Mouse (Mus musculus): ENCODE results near the gene Cacna1d. TPM values are rescaled to one million over a fixed set of nuclear protein-coding genes. Genes with fewer than 3 reads are reported as not detected.

The Cacna1d gene
- total and polyA plus RNA-seq, 3 experiments: 0.04 to 0.66 (median 0.08) TPM

DNA sequence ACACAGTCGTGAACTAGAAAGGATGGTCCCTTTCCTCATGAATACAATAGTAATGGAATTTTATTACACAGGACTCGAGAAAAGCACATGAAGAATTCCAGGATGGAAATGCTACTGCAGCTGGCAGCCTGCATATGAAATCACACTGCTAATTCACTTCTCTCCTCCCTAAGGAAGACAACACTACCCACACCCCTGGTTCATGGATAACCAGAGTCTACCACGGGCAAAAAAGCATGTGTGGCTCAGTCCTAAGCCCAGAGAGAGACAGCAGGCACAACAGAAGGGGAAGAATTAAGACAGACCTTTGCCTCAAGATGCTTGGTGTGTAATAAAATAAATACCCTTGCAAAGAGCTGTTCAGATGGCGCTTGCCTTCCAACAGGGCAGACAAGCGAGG is 218.7 kb downstream of the Cacna1d start:
- Histone ChIP-seq H3K27ac (ENCODE audit: insufficient read depth, low read depth) (no peak overlapping the region), H3K9me3 (replicated peaks; ENCODE audit: low read length) (no peaks in the 10 kb centered on the region), H3K36me3 (replicated peaks in 1 of 2; ENCODE audit: control insufficient read depth in 1 of 2, insufficient read depth in 1 of 2, low read length in 1 of 2) (no peaks in the 10 kb centered on the region), H3K4me3 (replicated peaks in 1 of 3; ENCODE audit: low read depth in 2 of 3, low read length in 2 of 3, poor library complexity in 1 of 3) (no peak overlapping the region), H3K4me2 (ENCODE audit: insufficient read depth, low read depth, poor library complexity, severe bottlenecking) (no peak overlapping the region), H3K79me2 (replicated peaks; ENCODE audit: control insufficient read depth, extremely low read depth, insufficient read depth, poor library complexity, severe bottlenecking) (no peaks in the 10 kb centered on the region), H3K4me1 (ENCODE audit: control insufficient read depth in 1 of 2, insufficient read depth in 2 of 2) (peaks cover 5 to 14% of the 10 kb centered on the region in 2 experiments; a peak in 3 of 4 replicates), H3K27me3 (replicated peaks) (no peaks in the 10 kb centered on the region), H3K9ac (ENCODE audit: insufficient read depth, low read depth) (no peak overlapping the region)
- no peak for DNase-seq (ENCODE audit: extremely low read depth)
- dilution Hi-C loops (cut with MboI; ENCODE audit: extremely low pct_ligation_motif_present, extremely low pct_unique_long_range_greater_than_20kb, low sequenced_read_pairs): no loop called here
- TF ChIP-seq TBP (conservative IDR thresholded peaks at IDR 0.05; ENCODE audit: low read depth, low read length) (no peak), ZKSCAN1 (IDR thresholded peaks at IDR 0.05; ENCODE audit: borderline replicate concordance, low read depth, low read length) (no peak), ZMIZ1 (IDR thresholded peaks at IDR 0.05; ENCODE audit: low read depth, low read length) (no peak), BHLHE40 (IDR thresholded peaks at IDR 0.05; ENCODE audit: low read depth, low read length) (no peak), MAX (IDR thresholded peaks at IDR 0.05; ENCODE audit: low read length) (no peak), USF1 (IDR thresholded peaks at IDR 0.05; ENCODE audit: low read depth, low read length) (no peak), IRF4 (IDR thresholded peaks at IDR 0.05; ENCODE audit: low read depth, low read length) (no peak), MEF2A (IDR thresholded peaks at IDR 0.05; ENCODE audit: borderline replicate concordance, low read depth, low read length) (no peak), CHD1 (IDR thresholded peaks at IDR 0.05; ENCODE audit: low read depth, low read length) (no peak), USF2 (conservative IDR thresholded peaks at IDR 0.05; ENCODE audit: low read depth, low read length) (no peak), MAFK (IDR thresholded peaks at IDR 0.05; ENCODE audit: insufficient replicate concordance, low read length) (no peak), EP300 (IDR thresholded peaks at IDR 0.05; ENCODE audit: low read length) (no peak), JUND (conservative IDR thresholded peaks at IDR 0.05; ENCODE audit: low read depth, low read length) (no peak), MXI1 (IDR thresholded peaks at IDR 0.05; ENCODE audit: low read depth, low read length) (no peak), CHD2 (IDR thresholded peaks at IDR 0.05; ENCODE audit: low read length) (no peak), POLR2A (IDR thresholded peaks at IDR 0.05; ENCODE audit: low read depth, low read length) (no peak), NRF1 (IDR thresholded peaks at IDR 0.05; ENCODE audit: low read depth, low read length) (no peak), ELF1 (IDR thresholded peaks at IDR 0.05; ENCODE audit: low read depth, low read length) (no peak), PAX5 (IDR thresholded peaks at IDR 0.05; ENCODE audit: low read length) (no peak), RCOR1 (conservative IDR thresholded peaks at IDR 0.05; ENCODE audit: low read depth, low read length) (no peak)
- in situ Hi-C loops (cut with MboI; ENCODE audit: low pct_ligation_motif_present, low pct_unique_long_range_greater_than_20kb, low sequenced_read_pairs): no loop called here

DNA sequence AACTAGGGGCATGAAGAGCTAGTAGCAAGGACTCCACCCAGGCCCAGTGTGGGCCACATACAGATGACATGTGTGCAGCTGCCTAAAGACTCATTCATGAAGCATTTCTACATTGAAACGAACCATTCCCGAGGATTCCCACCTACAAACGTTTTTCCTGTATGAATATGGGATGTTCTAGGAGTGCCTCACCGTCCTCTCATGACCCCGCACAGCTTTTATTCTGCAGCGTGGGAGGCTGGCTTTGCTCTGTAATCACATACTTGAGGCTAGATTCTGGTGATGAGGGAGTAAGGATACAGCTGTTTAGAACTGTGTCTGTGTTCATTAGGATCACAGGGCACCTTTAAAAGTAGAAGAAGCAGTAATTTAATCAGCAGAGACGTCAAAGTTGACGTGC is 219.4 kb downstream of the Cacna1d start:
- DNase-seq (ENCODE audit: extremely low read depth): no peak
- Histone ChIP-seq H3K9ac (ENCODE audit: insufficient read depth, low read depth) (no peak overlapping the region), H3K27me3 (replicated peaks) (no peaks in the 10 kb centered on the region), H3K36me3 (replicated peaks in 1 of 2; ENCODE audit: control insufficient read depth in 1 of 2, insufficient read depth in 1 of 2, low read length in 1 of 2) (no peaks in the 10 kb centered on the region), H3K79me2 (replicated peaks; ENCODE audit: control insufficient read depth, extremely low read depth, insufficient read depth, poor library complexity, severe bottlenecking) (no peaks in the 10 kb centered on the region), H3K4me3 (replicated peaks in 1 of 3; ENCODE audit: low read depth in 2 of 3, low read length in 2 of 3, poor library complexity in 1 of 3) (no peak overlapping the region), H3K9me3 (replicated peaks; ENCODE audit: low read length) (no peaks in the 10 kb centered on the region), H3K4me1 (ENCODE audit: control insufficient read depth in 1 of 2, insufficient read depth in 2 of 2) (peaks cover 5 to 14% of the 10 kb centered on the region in 2 experiments; a peak in 3 of 4 replicates), H3K27ac (ENCODE audit: insufficient read depth, low read depth) (no peak overlapping the region), H3K4me2 (ENCODE audit: insufficient read depth, low read depth, poor library complexity, severe bottlenecking) (no peak overlapping the region)
- in situ Hi-C loops (cut with MboI; ENCODE audit: low pct_ligation_motif_present, low pct_unique_long_range_greater_than_20kb, low sequenced_read_pairs) (no loop called here), dilution Hi-C loops (cut with MboI; ENCODE audit: extremely low pct_ligation_motif_present, extremely low pct_unique_long_range_greater_than_20kb, low sequenced_read_pairs) (no loop called here)
- TF ChIP-seq MEF2A (IDR thresholded peaks at IDR 0.05; ENCODE audit: borderline replicate concordance, low read depth, low read length) (no peak), EP300 (IDR thresholded peaks at IDR 0.05; ENCODE audit: low read length) (no peak), NELFE (IDR thresholded peaks at IDR 0.05; ENCODE audit: low read depth, low read length) (no peak), ZNF384 (IDR thresholded peaks at IDR 0.05; ENCODE audit: low read depth, low read length) (no peak), USF1 (IDR thresholded peaks at IDR 0.05; ENCODE audit: low read depth, low read length) (no peak), E2F4 (IDR thresholded peaks at IDR 0.05; ENCODE audit: insufficient replicate concordance, low read depth, low read length) (no peak), RCOR1 (conservative IDR thresholded peaks at IDR 0.05; ENCODE audit: low read depth, low read length) (no peak), ZMIZ1 (IDR thresholded peaks at IDR 0.05; ENCODE audit: low read depth, low read length) (no peak), JUND (conservative IDR thresholded peaks at IDR 0.05; ENCODE audit: low read depth, low read length) (no peak), BHLHE40 (IDR thresholded peaks at IDR 0.05; ENCODE audit: low read depth, low read length) (no peak), CHD1 (IDR thresholded peaks at IDR 0.05; ENCODE audit: low read depth, low read length) (no peak), CHD2 (IDR thresholded peaks at IDR 0.05; ENCODE audit: low read length) (no peak), SMC3 (IDR thresholded peaks at IDR 0.05; ENCODE audit: low read depth, low read length) (no peak), ELF1 (IDR thresholded peaks at IDR 0.05; ENCODE audit: low read depth, low read length) (no peak), RAD21 (IDR thresholded peaks at IDR 0.05; ENCODE audit: low read depth, low read length) (no peak), PAX5 (IDR thresholded peaks at IDR 0.05; ENCODE audit: low read length) (no peak), MYC (IDR thresholded peaks at IDR 0.05; ENCODE audit: low read depth, low read length) (no peak), TBP (conservative IDR thresholded peaks at IDR 0.05; ENCODE audit: low read depth, low read length) (no peak), POLR2AphosphoS2 (IDR thresholded peaks at IDR 0.05; ENCODE audit: low read depth, low read length) (no peak), POLR2A (IDR thresholded peaks at IDR 0.05; ENCODE audit: low read depth, low read length) (no peak)

All from CH12.LX (cell line).